Mouse (Mus musculus): ENCODE measurements at regions not wholly inside any gene's neighbourhood (a gene's known extent, or its start where the extent isn't known, plus 50 kb on each side); places are given as distances from the start of the nearest gene placed in this dataset.

GRCm38 (mm10) chr3:149720306-149720705 is 730.0 kb upstream of the Adgrl2 start:
- H3K27me3 ChIP-seq (ENCODE audit: insufficient read depth, low read length), result no peaks in the 10 kb centered on the region
- H3K9me3 ChIP-seq (replicated peaks), result peaks cover 10% of the 10 kb centered on the region
- DNase-seq (ENCODE audit: low spot score) (no peak), ATAC-seq (ENCODE audit: extremely low read depth, insufficient number of reproducible peaks, low FRiP score, poor library complexity, severe bottlenecking) (no peak)
- no peak for TF ChIP-seq TAL1 (conservative IDR thresholded peaks at IDR 0.05; ENCODE audit: low read depth, low read length)
- TF ChIP-seq GATA1 (IDR thresholded peaks at IDR 0.05; ENCODE audit: borderline replicate concordance, low read length), result no peak
- TF ChIP-seq CTCF (IDR thresholded peaks at IDR 0.05; ENCODE audit: low read depth, low read length), result no peak
- no peak for TF ChIP-seq GATA2 (IDR thresholded peaks at IDR 0.05; ENCODE audit: borderline replicate concordance, low read depth, low read length)
- no peak for TF ChIP-seq POLR2AphosphoS5 (IDR thresholded peaks at IDR 0.05; ENCODE audit: insufficient replicate concordance, low read depth, low read length)
- H3K4me1 ChIP-seq (ENCODE audit: insufficient read depth, low read depth, low read length), result no peaks in the 10 kb centered on the region
- H3K36me3 ChIP-seq (replicated peaks), result no peaks in the 10 kb centered on the region
- no peak overlapping the region for H3K4me3 ChIP-seq (ENCODE audit: low read depth, low read length)

GRCm38 (mm10) chr3:149705724-149706123 is 715.4 kb upstream of the Adgrl2 start:
- Histone ChIP-seq H3K4me1 (ENCODE audit: insufficient read depth, low read depth, low read length) (no peaks in the 10 kb centered on the region), H3K4me3 (ENCODE audit: low read depth, low read length) (no peak overlapping the region), H3K36me3 (replicated peaks) (no peaks in the 10 kb centered on the region), H3K27me3 (ENCODE audit: insufficient read depth, low read length) (no peaks in the 10 kb centered on the region), H3K9me3 (replicated peaks) (peaks cover 13% of the 10 kb centered on the region)
- DNase-seq (ENCODE audit: low spot score) (no peak), ATAC-seq (ENCODE audit: extremely low read depth, insufficient number of reproducible peaks, low FRiP score, poor library complexity, severe bottlenecking) (no peak)
- no peak for TF ChIP-seq POLR2AphosphoS5 (IDR thresholded peaks at IDR 0.05; ENCODE audit: insufficient replicate concordance, low read depth, low read length)
- TF ChIP-seq GATA1 (IDR thresholded peaks at IDR 0.05; ENCODE audit: borderline replicate concordance, low read length), result no peak
- TF ChIP-seq TAL1 (conservative IDR thresholded peaks at IDR 0.05; ENCODE audit: low read depth, low read length), result no peak
- TF ChIP-seq CTCF (IDR thresholded peaks at IDR 0.05; ENCODE audit: low read depth, low read length), result no peak
- no peak for TF ChIP-seq GATA2 (IDR thresholded peaks at IDR 0.05; ENCODE audit: borderline replicate concordance, low read depth, low read length)

- H3K27me3 ChIP-seq (ENCODE audit: insufficient read depth, low read length), result no peaks in the 10 kb centered on the region
- H3K36me3 ChIP-seq (replicated peaks), result no peaks in the 10 kb centered on the region
- ATAC-seq (ENCODE audit: extremely low read depth, insufficient number of reproducible peaks, low FRiP score, poor library complexity, severe bottlenecking) (no peak), DNase-seq (ENCODE audit: low spot score) (no peak)
- H3K9me3 ChIP-seq (replicated peaks), result peaks cover 13% of the 10 kb centered on the region
- TF ChIP-seq POLR2AphosphoS5 (IDR thresholded peaks at IDR 0.05; ENCODE audit: insufficient replicate concordance, low read depth, low read length) (no peak), GATA1 (IDR thresholded peaks at IDR 0.05; ENCODE audit: borderline replicate concordance, low read length) (no peak), TAL1 (conservative IDR thresholded peaks at IDR 0.05; ENCODE audit: low read depth, low read length) (no peak), CTCF (IDR thresholded peaks at IDR 0.05; ENCODE audit: low read depth, low read length) (no peak), GATA2 (IDR thresholded peaks at IDR 0.05; ENCODE audit: borderline replicate concordance, low read depth, low read length) (no peak)
- H3K4me1 ChIP-seq (ENCODE audit: insufficient read depth, low read depth, low read length), result no peaks in the 10 kb centered on the region
- H3K4me3 ChIP-seq (ENCODE audit: low read depth, low read length), result no peak overlapping the region
Measured at GRCm38 (mm10) chr3:149705322-149705721, 715.0 kb upstream of the Adgrl2 start.

- Histone ChIP-seq H3K9me3 (replicated peaks) (peaks cover 13% of the 10 kb centered on the region), H3K4me3 (ENCODE audit: low read depth, low read length) (no peak overlapping the region), H3K27me3 (ENCODE audit: insufficient read depth, low read length) (no peaks in the 10 kb centered on the region), H3K4me1 (ENCODE audit: insufficient read depth, low read depth, low read length) (no peaks in the 10 kb centered on the region), H3K36me3 (replicated peaks) (no peaks in the 10 kb centered on the region)
- ATAC-seq (ENCODE audit: extremely low read depth, insufficient number of reproducible peaks, low FRiP score, poor library complexity, severe bottlenecking) (no peak), DNase-seq (ENCODE audit: low spot score) (no peak)
- TF ChIP-seq GATA2 (IDR thresholded peaks at IDR 0.05; ENCODE audit: borderline replicate concordance, low read depth, low read length), result no peak
- no peak for TF ChIP-seq POLR2AphosphoS5 (IDR thresholded peaks at IDR 0.05; ENCODE audit: insufficient replicate concordance, low read depth, low read length)
- TF ChIP-seq GATA1 (IDR thresholded peaks at IDR 0.05; ENCODE audit: borderline replicate concordance, low read length), result no peak
- TF ChIP-seq TAL1 (conservative IDR thresholded peaks at IDR 0.05; ENCODE audit: low read depth, low read length), result no peak
- no peak for TF ChIP-seq CTCF (IDR thresholded peaks at IDR 0.05; ENCODE audit: low read depth, low read length)
Measured at GRCm38 (mm10) chr3:149704478-149704877, 714.1 kb upstream of the Adgrl2 start.

GRCm38 (mm10) chr3:149683561-149683960 is 693.2 kb upstream of the Adgrl2 start:
- Histone ChIP-seq H3K4me1 (ENCODE audit: insufficient read depth, low read depth, low read length) (no peaks in the 10 kb centered on the region), H3K36me3 (replicated peaks) (no peaks in the 10 kb centered on the region), H3K27me3 (ENCODE audit: insufficient read depth, low read length) (no peaks in the 10 kb centered on the region), H3K4me3 (ENCODE audit: low read depth, low read length) (no peak overlapping the region), H3K9me3 (replicated peaks) (peaks cover 12% of the 10 kb centered on the region)
- no peak for DNase-seq (ENCODE audit: low spot score)
- TF ChIP-seq POLR2AphosphoS5 (IDR thresholded peaks at IDR 0.05; ENCODE audit: insufficient replicate concordance, low read depth, low read length) (no peak), GATA2 (IDR thresholded peaks at IDR 0.05; ENCODE audit: borderline replicate concordance, low read depth, low read length) (no peak), CTCF (IDR thresholded peaks at IDR 0.05; ENCODE audit: low read depth, low read length) (no peak), GATA1 (IDR thresholded peaks at IDR 0.05; ENCODE audit: borderline replicate concordance, low read length) (no peak), TAL1 (conservative IDR thresholded peaks at IDR 0.05; ENCODE audit: low read depth, low read length) (no peak)
- ATAC-seq (ENCODE audit: extremely low read depth, insufficient number of reproducible peaks, low FRiP score, poor library complexity, severe bottlenecking), result no peak

DNA sequence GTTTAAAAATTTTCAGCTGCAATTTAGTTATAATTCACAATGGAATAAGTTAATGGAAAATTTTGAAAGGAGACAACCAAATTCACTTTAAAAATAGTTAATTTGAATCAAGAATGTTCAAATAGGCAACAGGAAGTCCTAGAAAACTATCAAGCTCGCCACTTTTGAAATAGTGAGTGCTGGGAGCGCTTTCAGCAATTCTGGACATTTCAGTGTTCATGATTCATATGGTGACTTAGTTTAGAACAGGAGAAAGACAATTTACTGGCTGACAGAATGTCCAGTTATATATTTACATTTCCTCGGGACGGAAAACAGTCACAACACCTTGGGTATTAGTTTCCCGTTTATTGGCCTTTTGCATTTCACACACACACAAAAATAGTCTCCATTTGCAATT is 691.9 kb upstream of the Adgrl2 start:
- H3K4me3 ChIP-seq (ENCODE audit: low read depth, low read length), result no peak overlapping the region
- DNase-seq (ENCODE audit: low spot score) (no peak), ATAC-seq (ENCODE audit: extremely low read depth, insufficient number of reproducible peaks, low FRiP score, poor library complexity, severe bottlenecking) (no peak)
- H3K4me1 ChIP-seq (ENCODE audit: insufficient read depth, low read depth, low read length), result no peaks in the 10 kb centered on the region
- H3K27me3 ChIP-seq (ENCODE audit: insufficient read depth, low read length), result no peaks in the 10 kb centered on the region
- no peak for TF ChIP-seq GATA2 (IDR thresholded peaks at IDR 0.05; ENCODE audit: borderline replicate concordance, low read depth, low read length)
- TF ChIP-seq TAL1 (conservative IDR thresholded peaks at IDR 0.05; ENCODE audit: low read depth, low read length), result no peak
- no peak for TF ChIP-seq CTCF (IDR thresholded peaks at IDR 0.05; ENCODE audit: low read depth, low read length)
- TF ChIP-seq GATA1 (IDR thresholded peaks at IDR 0.05; ENCODE audit: borderline replicate concordance, low read length), result no peak
- no peak for TF ChIP-seq POLR2AphosphoS5 (IDR thresholded peaks at IDR 0.05; ENCODE audit: insufficient replicate concordance, low read depth, low read length)
- no peaks in the 10 kb centered on the region for H3K36me3 ChIP-seq (replicated peaks)
- peaks cover 8% of the 10 kb centered on the region for H3K9me3 ChIP-seq (replicated peaks)
